Mouse (Mus musculus) 3134 (cell line): Measurements from ENCODE around the gene 3110021N24Rik.

Source experiments
- DNase-seq: peaks from one replicate; pipeline ENCODE4 v3.0.0-alpha.2; 2011; ENCODE audit warnings: low spot score; ENCODE audit not compliant: insufficient read length; ENCODE audit errors: extremely low read depth

3110021N24Rik gene

DNA sequence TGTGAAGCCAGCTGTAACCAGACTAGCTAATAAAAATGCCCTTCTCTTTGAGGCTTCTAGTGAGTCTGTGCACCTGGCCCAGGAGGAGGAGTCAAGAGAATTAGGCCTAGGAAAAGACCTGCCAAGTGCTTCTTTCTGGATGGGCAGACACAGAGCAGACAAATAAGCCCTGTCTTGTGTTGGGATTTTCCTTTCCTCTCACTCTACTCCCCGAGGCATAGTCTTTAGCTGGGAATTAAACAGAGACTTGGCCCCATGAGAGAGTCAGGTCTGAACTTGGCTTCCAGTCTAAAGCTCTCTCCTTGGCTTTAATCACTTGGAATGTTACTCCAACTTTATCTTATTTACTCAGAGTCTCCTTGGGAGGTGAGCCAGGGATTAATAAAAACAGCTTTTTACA lies 74.5 kb downstream of the 3110021N24Rik start:
- no peak for DNase-seq

- no peak for DNase-seq
Measured at GRCm38 (mm10) chr4:108796701-108797100, 77.3 kb downstream of the 3110021N24Rik start.

- DNase-seq: no peak
Measured at GRCm38 (mm10) chr4:108798083-108798830, 78.8 kb downstream of the 3110021N24Rik start.

DNA sequence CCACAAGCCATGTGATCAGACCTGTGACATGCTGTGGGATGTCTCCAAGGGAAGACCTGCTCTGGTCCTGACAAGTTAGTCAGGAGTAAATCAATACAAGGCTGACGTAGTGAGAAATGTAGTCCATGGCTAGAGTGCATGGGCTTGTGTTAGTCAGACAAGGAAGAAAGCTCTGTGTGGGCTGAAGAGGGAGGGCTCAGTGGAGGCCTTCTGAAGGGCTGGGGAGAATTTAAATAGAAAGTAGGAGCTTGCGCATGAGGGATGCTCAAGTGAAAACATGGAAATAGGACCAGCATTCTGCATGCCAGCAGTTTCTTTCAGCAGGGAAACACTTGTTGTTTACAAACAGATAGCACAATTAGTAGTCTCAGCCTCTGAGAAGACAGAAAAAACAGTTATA lies 84.1 kb downstream of the 3110021N24Rik start:
- no peak for DNase-seq

- DNase-seq: no peak
Measured at GRCm38 (mm10) chr4:108811142-108811541, 91.7 kb downstream of the 3110021N24Rik start.

DNA sequence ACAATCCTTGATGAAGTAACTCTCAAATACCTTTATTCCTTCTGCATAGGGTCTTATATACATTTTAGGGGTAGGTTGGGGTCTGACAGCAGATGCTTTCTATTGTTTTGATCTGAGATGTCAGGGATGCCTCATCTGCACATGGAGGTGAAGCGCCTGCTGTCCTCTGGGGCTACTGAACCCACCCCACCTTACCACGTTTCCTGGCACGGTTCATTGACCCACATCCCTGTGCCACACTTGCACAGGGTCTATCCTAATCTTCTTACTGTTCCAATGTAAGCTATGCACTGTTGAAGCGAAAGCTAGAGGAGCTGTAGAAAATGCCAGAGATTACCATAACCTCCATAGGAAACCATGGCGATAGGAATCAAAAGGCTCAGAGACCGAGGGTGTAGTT lies 92.1 kb downstream of the 3110021N24Rik start:
- no peak for DNase-seq

- DNase-seq: no peak
Measured at GRCm38 (mm10) chr4:108825677-108826076, 106.2 kb downstream of the 3110021N24Rik start.

DNA sequence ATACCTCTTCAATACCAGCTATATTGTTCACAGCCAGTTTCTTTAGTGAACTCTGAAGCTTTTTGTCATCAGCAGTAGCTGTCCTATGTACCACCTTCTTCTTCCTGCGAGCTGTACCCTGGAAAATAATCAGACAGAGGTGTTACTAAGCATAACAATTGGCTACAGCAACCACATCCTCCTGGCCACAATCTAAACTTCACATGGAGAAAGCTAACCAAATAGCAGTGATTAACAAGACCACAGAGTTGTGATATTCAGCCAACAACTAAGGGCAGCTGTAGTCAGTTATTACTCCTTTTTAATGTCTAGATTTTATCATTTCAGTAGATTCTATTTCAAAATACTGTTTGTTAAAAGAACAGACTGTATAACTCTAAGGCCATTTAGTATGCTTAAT lies 106.6 kb downstream of the 3110021N24Rik start:
- DNase-seq: no peak

DNA sequence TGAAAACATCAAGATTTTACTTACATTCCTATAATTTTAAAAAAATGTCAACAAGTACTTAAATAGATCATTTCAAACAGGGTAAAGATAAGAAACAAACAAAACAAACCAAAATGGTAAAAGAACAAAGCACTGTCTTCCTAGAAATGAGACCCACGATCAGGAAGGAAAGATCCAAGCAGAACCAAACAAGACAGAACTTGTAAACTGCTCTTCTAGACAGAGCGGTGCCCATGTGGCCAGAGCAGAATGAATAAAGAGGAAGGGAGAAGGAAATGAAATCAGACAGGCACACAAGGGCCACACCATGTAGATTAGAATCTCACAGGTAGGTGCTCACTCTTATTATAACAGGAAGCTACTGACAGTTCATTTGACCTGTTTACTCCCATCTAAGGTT lies 107.2 kb downstream of the 3110021N24Rik start:
- DNase-seq: no peak

GRCm38 (mm10) chr4:108830698-108831097 lies 111.2 kb downstream of the 3110021N24Rik start:
- DNase-seq: no peak
